Mouse (Mus musculus) ES-E14 (cell line): ENCODE measurements around the gene Bcl9. TPM values are rescaled to one million over a fixed set of nuclear protein-coding genes. Genes with fewer than 3 reads are reported as not detected.

ENCODE experiments used
- DNase-seq: peaks from one replicate; pipeline ENCODE4 v3.0.0-alpha.2; 2013; ENCODE audit warnings: low read depth, low spot score
- H3K27ac ChIP-seq: 2 replicates; pipeline ENCODE4 v1.5.1; 2012; ENCODE audit warnings: low read depth, mild to moderate bottlenecking, low read length, moderate library complexity, mixed read lengths; ENCODE audit not compliant: poor library complexity, insufficient read depth, severe bottlenecking
- H3K36me3 ChIP-seq: 2 replicates; pipeline ENCODE4 v1.6.1; 2012; ENCODE audit warnings: mild to moderate bottlenecking, low read length, moderate library complexity, mixed read lengths; ENCODE audit not compliant: control insufficient read depth, poor library complexity, insufficient read depth, severe bottlenecking
- H3K4me1 ChIP-seq, 2 experiments: fragments of 150-350 bp in 1 of 2; sonication (generic) in 1 of 2; 2 replicates each; pipeline ENCODE4 v1.6.1; 2012; ENCODE audit warnings: low read length in 2 of 2, mild to moderate bottlenecking in 1 of 2, mixed read lengths in 1 of 2; ENCODE audit not compliant: control insufficient read depth in 2 of 2, insufficient read depth in 2 of 2, poor library complexity in 1 of 2
- H3K4me3 ChIP-seq, 2 experiments: fragments of 150-350 bp in 1 of 2; sonication (generic) in 1 of 2; 2 replicates each; pipeline ENCODE4 v1.5.1; 2012; ENCODE audit warnings: low read length in 2 of 2, low read depth in 1 of 2, mild to moderate bottlenecking in 1 of 2, mixed read lengths in 1 of 2; ENCODE audit not compliant: insufficient read depth in 1 of 2, poor library complexity in 1 of 2, severe bottlenecking in 1 of 2
- H3K9ac ChIP-seq: 2 replicates; pipeline ENCODE4 v1.6.1; 2012; ENCODE audit warnings: low read depth, mild to moderate bottlenecking, low read length, mixed read lengths; ENCODE audit not compliant: poor library complexity, insufficient read depth, severe bottlenecking
- H3K9me3 ChIP-seq: fragments of 150-350 bp; sonication (generic); 2 replicates; pipeline ENCODE4 v1.6.1; 2012; ENCODE audit warnings: low read depth, mild to moderate bottlenecking, low read length; ENCODE audit not compliant: control insufficient read depth, insufficient read depth
- CHD2 ChIP-seq: IDR thresholded peaks from 2 replicates; pipeline ENCODE4 v1.6.1; 2014; ENCODE audit warnings: mild to moderate bottlenecking, low read depth, low read length, inconsistent platforms
- HCFC1 ChIP-seq: IDR thresholded peaks from 2 replicates; pipeline ENCODE4 v1.6.1; 2012; ENCODE audit warnings: low read length, inconsistent platforms, borderline replicate concordance; ENCODE audit not compliant: insufficient read depth
- MAFK ChIP-seq: IDR thresholded peaks from 2 replicates; pipeline ENCODE4 v1.6.1; 2014; ENCODE audit warnings: mild to moderate bottlenecking, low read depth, low read length, inconsistent platforms; ENCODE audit not compliant: insufficient read depth
- ZC3H11A ChIP-seq: IDR thresholded peaks from 2 replicates; pipeline ENCODE4 v1.6.1; 2012; ENCODE audit warnings: low read depth, mild to moderate bottlenecking, inconsistent platforms, low read length, borderline replicate concordance
- ZNF384 ChIP-seq: IDR thresholded peaks from 2 replicates; pipeline ENCODE4 v1.6.1; 2012; ENCODE audit warnings: low read depth, low read length, inconsistent platforms
- in situ Hi-C, 2 experiments: fragments of 600-800 bp; cut with MboI; formaldehyde crosslinking; loops; one replicate each; pipeline ENCODE4 v1.15.1; 2025; ENCODE audit warnings: low sequenced_read_pairs in 2 of 2, inconsistent platforms in 1 of 2; ENCODE audit not compliant: unreplicated experiment in 2 of 2
- total RNA-seq: library from RNA; depleted of rRNA; stranded (reverse); fragments of 300-350 nt; gene quantifications from 2 replicates; pipeline ENCODE4 v1.2.3, GENCODE M21; 2012

Bcl9 gene
- total RNA-seq, 1 experiment = 8.1 TPM

- in situ Hi-C loops = no loop called here
- peaks cover 20% of the 10 kb centered on the region for H3K36me3 ChIP-seq
- H3K4me3 ChIP-seq = peak overlapping the region; percentile 37 to 50
- no peaks in the 10 kb centered on the region for H3K9me3 ChIP-seq
- TF ChIP-seq HCFC1 = no peak
- TF ChIP-seq ZC3H11A = no peak
- no peak for TF ChIP-seq MAFK
- TF ChIP-seq ZNF384 = no peak
- DNase-seq = no peak
- peak overlapping the region; percentile 36; the same call in 1 of the 2 replicates for H3K27ac ChIP-seq
- H3K4me1 ChIP-seq = peaks cover 4 to 7% of the 10 kb centered on the region in 2 experiments
- H3K9ac ChIP-seq = peak overlapping the region; percentile 8; the same call in 1 of the 2 replicates
Measured at GRCm38 (mm10) chr3:97161773-97162172, 135.9 kb downstream of the Bcl9 start.

GRCm38 (mm10) chr3:97160908-97161307, 136.8 kb downstream of the Bcl9 start:
- H3K4me3 ChIP-seq = peak overlapping the region; percentile 34 to 51
- no peak for DNase-seq
- H3K9ac ChIP-seq = peak overlapping the region; percentile 49; the same call in 1 of the 2 replicates
- peaks cover 4 to 7% of the 10 kb centered on the region in 2 experiments for H3K4me1 ChIP-seq
- TF ChIP-seq ZC3H11A (no peak), MAFK (no peak), HCFC1 (no peak), CHD2 (no peak), ZNF384 (no peak)
- peak overlapping the region; percentile 40; the same call in 1 of the 2 replicates for H3K27ac ChIP-seq
- in situ Hi-C loops = no loop called here
- H3K36me3 ChIP-seq = peaks cover 11% of the 10 kb centered on the region
- H3K9me3 ChIP-seq = no peaks in the 10 kb centered on the region

GRCm38 (mm10) chr3:97159986-97160385, 137.7 kb downstream of the Bcl9 start:
- TF ChIP-seq ZNF384 (no peak), MAFK (no peak), HCFC1 (no peak), ZC3H11A (no peak), CHD2 (no peak)
- Histone ChIP-seq H3K9me3 (no peaks in the 10 kb centered on the region), H3K4me1 (peaks cover 4 to 7% of the 10 kb centered on the region in 2 experiments), H3K9ac (peak overlapping the region; percentile 15; the same call in 1 of the 2 replicates), H3K36me3 (peaks cover 8% of the 10 kb centered on the region), H3K27ac (peak overlapping the region; percentile 40; the same call in 1 of the 2 replicates), H3K4me3 (peak overlapping the region; percentile 84 to 95; a peak in 3 of 4 replicates)
- DNase-seq = no peak
- in situ Hi-C loops = no loop called here

- DNase-seq = peak; percentile 56
- no peak for TF ChIP-seq ZNF384
- TF ChIP-seq CHD2 = no peak; the same call in 1 of the 2 replicates
- TF ChIP-seq ZC3H11A = no peak
- no peak for TF ChIP-seq MAFK
- TF ChIP-seq HCFC1 = no peak
- peaks cover 8% of the 10 kb centered on the region for H3K36me3 ChIP-seq
- peak overlapping the region; percentile 97 for H3K27ac ChIP-seq
- peak overlapping the region; percentile 86 for H3K9ac ChIP-seq
- H3K9me3 ChIP-seq = no peaks in the 10 kb centered on the region
- peak overlapping the region; percentile 84 to 95 for H3K4me3 ChIP-seq
- peaks cover 4 to 7% of the 10 kb centered on the region in 2 experiments for H3K4me1 ChIP-seq
- in situ Hi-C loops = no loop called here
Measured at GRCm38 (mm10) chr3:97159509-97159850, 138.2 kb downstream of the Bcl9 start.
